Comparison of ENCODE assay signal across 10 mouse cellular contexts in genomic region chr2:168881927-168882326, GRCm38 (mm10).
DNase-seq lines count a peak whose midpoint lies in the region; ATAC-seq and TF ChIP-seq lines count a peak whose summit lies in the region.
"Had no signal": no experiment of that assay in that cellular context is flagged by ENCODE, and none has a peak within 500 bp of the region (broad histone marks: within the 10 kb centered on the region; RNA-seq: fewer than 3 reads in every experiment).

No protein-coding gene starts in this region.

- peak; percentile 24 for DNase-seq in adrenal gland, postnatal 10 days
- no peak for DNase-seq in adrenal gland, postnatal 14 days
- peak in 1 of 2 experiments; percentile 30 for DNase-seq in layer of hippocampus, adult 2 months (ENCODE audit: low spot score in 2 of 2)
- DNase-seq in layer of hippocampus, adult 9-11 months: no peak
- DNase-seq in ZHBTc4 (ENCODE audit: low read depth, low spot score): peak; percentile 67
- peak; percentile 14 for DNase-seq in lung, postnatal 0 days (ENCODE audit: low spot score)
- DNase-seq in urinary bladder, postnatal 4 days (ENCODE audit: low spot score in 2 of 2): no peak
- DNase-seq: liver, embryonic 13.5 days had no signal

- H3K27me3 ChIP-seq in lung, postnatal 0 days (replicated peaks; ENCODE audit: insufficient read depth, low read length): no peaks in the 10 kb centered on the region
- H3K27me3 ChIP-seq: liver, embryonic 13.5 days; neural tube, embryonic 12.5 days had no signal

- H3K27ac ChIP-seq in layer of hippocampus, adult 2 months: no peak overlapping the region
- H3K27ac ChIP-seq in lung, postnatal 0 days (ENCODE audit: low read length): no peak overlapping the region
- H3K27ac ChIP-seq: liver, embryonic 13.5 days; neural tube, embryonic 12.5 days had no signal

- no peak for ATAC-seq in lung, postnatal 0 days
- no peak for ATAC-seq in megakaryocyte, adult 5-6 weeks (ENCODE audit: poor library complexity, severe bottlenecking)

- H3K4me1 ChIP-seq in lung, postnatal 0 days (ENCODE audit: insufficient read depth, low read depth, low read length): no peaks in the 10 kb centered on the region
- H3K4me1 ChIP-seq: liver, embryonic 13.5 days; neural tube, embryonic 12.5 days had no signal

- no peak for TF ChIP-seq EP300 in lung, postnatal 0 days (IDR thresholded peaks at IDR 0.05)

- H3K9me3 ChIP-seq in lung, postnatal 0 days (ENCODE audit: low read length): no peaks in the 10 kb centered on the region
- H3K9me3 ChIP-seq: liver, embryonic 13.5 days; neural tube, embryonic 12.5 days had no signal

- H3K36me3 ChIP-seq in lung, postnatal 0 days (ENCODE audit: insufficient read depth, low read length): no peaks in the 10 kb centered on the region
- H3K36me3 ChIP-seq: liver, embryonic 13.5 days; neural tube, embryonic 12.5 days had no signal

- H3K4me3 ChIP-seq in layer of hippocampus, adult 2 months: no peak overlapping the region
- H3K4me3 ChIP-seq in lung, postnatal 0 days (ENCODE audit: low read depth, low read length): no peak overlapping the region
- H3K4me3 ChIP-seq: liver, embryonic 13.5 days; neural tube, embryonic 12.5 days had no signal

- H3K9ac ChIP-seq in lung, postnatal 0 days (replicated peaks; ENCODE audit: low read depth): no peak overlapping the region
- H3K9ac ChIP-seq: liver, embryonic 13.5 days; neural tube, embryonic 12.5 days had no signal

- no peak overlapping the region for H3K4me2 ChIP-seq in lung, postnatal 0 days (replicated peaks; ENCODE audit: low read depth, low read length)
- H3K4me2 ChIP-seq: liver, embryonic 13.5 days; neural tube, embryonic 12.5 days had no signal

- WGBS in lung, postnatal 0 days: 52% methylated on average over 5 of the region's 5 CpGs

- TF ChIP-seq CTCF in layer of hippocampus, adult 2 months (conservative IDR thresholded peaks at IDR 0.05): peak; percentile 90
- peak; percentile 71 for TF ChIP-seq CTCF in lung, postnatal 0 days (IDR thresholded peaks at IDR 0.05)

Comparison
In these comparisons a context has a peak if more than half of its experiments do, and no peak if none do; other contexts are left out.
1. DNase-seq: peak in adrenal gland, postnatal 10 days (single experiment), ZHBTc4 (single experiment) and lung, postnatal 0 days (single experiment); none in adrenal gland, postnatal 14 days (single experiment), layer of hippocampus, adult 9-11 months (single experiment) and urinary bladder, postnatal 4 days (0 of 2).